Mouse (Mus musculus) hindbrain, embryonic 15.5 days (tissue): ENCODE measurements around the gene Col11a1. TPM values are rescaled to one million over a fixed set of nuclear protein-coding genes. Genes with fewer than 3 reads are reported as not detected.

Experiments used
- ATAC-seq: fragments of 200-750 bp; cut with Nextera tagmentation; 2 replicates; pipeline ENCODE4 v1.8.0; 2017; ENCODE audit warnings: low read depth, moderate number of reproducible peaks, moderate TSS enrichment; ENCODE audit not compliant: low FRiP score
- H3K27ac ChIP-seq: fragments of 300-500 bp; sonication (generic); replicated peaks from 2 replicates; pipeline ENCODE4 v1.5.1; 2015; ENCODE audit warnings: mild to moderate bottlenecking, inconsistent platforms
- H3K27me3 ChIP-seq: fragments of 300-500 bp; sonication (generic); 2 replicates; pipeline ENCODE4 v1.6.1; 2015; ENCODE audit warnings: control low read depth, inconsistent platforms
- H3K36me3 ChIP-seq: fragments of 300-500 bp; sonication (generic); 2 replicates; pipeline ENCODE4 v1.6.1; 2015; ENCODE audit warnings: control low read depth, inconsistent platforms
- H3K4me1 ChIP-seq: fragments of 300-500 bp; sonication (generic); replicated peaks from 2 replicates; pipeline ENCODE4 v1.6.1; 2015; ENCODE audit warnings: control low read depth, inconsistent platforms
- H3K4me2 ChIP-seq: fragments of 300-500 bp; sonication (generic); 2 replicates; pipeline ENCODE4 v1.6.1; 2015; ENCODE audit warnings: moderate library complexity, mild to moderate bottlenecking, inconsistent platforms
- H3K4me3 ChIP-seq: fragments of 300-500 bp; sonication (generic); 2 replicates; pipeline ENCODE4 v1.5.1; 2015; ENCODE audit warnings: mild to moderate bottlenecking, inconsistent platforms
- H3K9ac ChIP-seq: fragments of 300-500 bp; sonication (generic); 2 replicates; pipeline ENCODE4 v1.6.1; 2015; ENCODE audit warnings: inconsistent platforms
- H3K9me3 ChIP-seq: fragments of 300-500 bp; sonication (generic); 2 replicates; pipeline ENCODE4 v1.6.1; 2016; ENCODE audit warnings: control low read depth, inconsistent platforms
- WGBS: fragments of 180-500 bp; shearing (Covaris S2); methylation state at CpG from one replicate; pipeline ENCODE4 v1.1.7; 2015; 5-methylcytosine and 5-hydroxymethylcytosine counted together
- polyA plus RNA-seq: library from polyadenylated mRNA; unstranded; fragments of >200 nt; fragmentation: Nextera tagmentation; extraction: Ambion mirVana; gene quantifications from 2 replicates; pipeline ENCODE4 v1.2.1, GENCODE M21; 2015

The Col11a1 gene
- polyA plus RNA-seq, 1 experiment from 2014 or later = 13.7 TPM

- no peak for ATAC-seq
- Histone ChIP-seq H3K36me3 (no peaks in the 10 kb centered on the region), H3K4me2 (no peak overlapping the region), H3K4me1 (no peaks in the 10 kb centered on the region), H3K27ac (no peak overlapping the region), H3K27me3 (no peaks in the 10 kb centered on the region), H3K9me3 (no peaks in the 10 kb centered on the region), H3K4me3 (no peak overlapping the region), H3K9ac (no peak overlapping the region)
- 90% methylated on average over 6 of the region's 6 CpGs for WGBS
Observed at GRCm38 (mm10) chr3:114197964-114198750, 167.8 kb downstream of the Col11a1 start.

DNA sequence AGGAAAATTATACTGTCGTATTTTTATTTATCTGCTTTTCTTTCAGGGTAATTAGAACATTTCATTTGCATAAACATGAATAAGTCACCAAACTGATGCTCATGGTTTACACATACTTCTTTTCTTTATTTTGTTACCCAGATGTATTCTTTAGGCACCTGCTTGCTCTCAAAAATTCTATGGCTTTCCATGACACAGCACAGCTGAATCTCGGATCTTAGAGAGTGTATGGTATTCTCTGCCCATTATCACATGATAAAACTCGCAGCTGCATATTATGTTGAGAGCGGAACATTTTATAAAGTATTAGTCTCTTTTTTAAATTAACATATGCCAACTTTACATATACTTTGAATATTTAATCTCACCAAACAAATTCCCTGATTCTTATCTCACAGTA, 181.9 kb downstream of the Col11a1 start:
- Histone ChIP-seq H3K36me3 (no peaks in the 10 kb centered on the region), H3K4me3 (no peak overlapping the region), H3K9me3 (no peaks in the 10 kb centered on the region), H3K4me1 (no peaks in the 10 kb centered on the region), H3K4me2 (no peak overlapping the region), H3K27me3 (no peaks in the 10 kb centered on the region), H3K27ac (no peak overlapping the region), H3K9ac (no peak overlapping the region)
- 86% methylated on average over 4 of the region's 4 CpGs for WGBS
- ATAC-seq = no peak

DNA sequence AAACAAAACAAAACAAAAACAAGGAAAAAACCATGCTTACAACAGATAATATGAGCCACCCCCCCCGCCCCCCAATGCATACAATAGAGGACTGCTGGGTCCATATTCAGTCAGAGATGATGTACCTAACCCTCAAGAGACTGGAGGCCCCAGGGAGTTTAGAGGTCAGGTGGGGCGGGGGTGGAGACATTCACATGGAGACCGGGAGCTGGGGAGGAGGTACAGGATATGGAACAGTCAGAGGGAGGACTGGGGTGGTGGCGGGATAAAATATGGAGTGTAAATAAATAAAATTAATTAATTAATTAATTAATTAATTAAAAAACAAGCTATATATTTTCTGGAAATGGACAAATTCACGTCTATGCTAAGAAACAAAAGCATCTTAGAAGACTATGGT, 185.8 kb downstream of the Col11a1 start:
- ATAC-seq = no peak
- no peak overlapping the region for H3K4me2 ChIP-seq
- WGBS = 86% methylated on average over 5 of the region's 5 CpGs
- no peaks in the 10 kb centered on the region for H3K9me3 ChIP-seq
- no peaks in the 10 kb centered on the region for H3K27me3 ChIP-seq
- H3K9ac ChIP-seq = no peak overlapping the region
- H3K27ac ChIP-seq = no peak overlapping the region
- no peaks in the 10 kb centered on the region for H3K36me3 ChIP-seq
- H3K4me3 ChIP-seq = no peak overlapping the region
- no peaks in the 10 kb centered on the region for H3K4me1 ChIP-seq

GRCm38 (mm10) chr3:114229501-114229900, 199.2 kb downstream of the Col11a1 start:
- Histone ChIP-seq H3K4me2 (no peak overlapping the region), H3K4me1 (no peaks in the 10 kb centered on the region), H3K27ac (no peak overlapping the region), H3K36me3 (no peaks in the 10 kb centered on the region), H3K4me3 (no peak overlapping the region), H3K9ac (no peak overlapping the region), H3K9me3 (no peaks in the 10 kb centered on the region), H3K27me3 (no peaks in the 10 kb centered on the region)
- whole genome bisulfite sequencing = 74% methylated on average over 1 of the region's 1 CpGs
- ATAC-seq = no peak
